Mouse (Mus musculus) adipocyte (in vitro differentiated cells): ENCODE measurements around the gene 1700067K01Rik.

ENCODE experiments used
- DNase-seq: peaks from one replicate; pipeline ENCODE4 v3.0.0-alpha.2; 2016; ENCODE audit warnings: low spot score

The 1700067K01Rik gene

GRCm38 (mm10) chr8:84001281-84002000 lies at the start of gene 1700067K01Rik:
TSS of gene 1700067K01Rik (plus strand) at chr8:84001502.
- DNase-seq, result no peak

- no peak for DNase-seq
Observed at GRCm38 (mm10) chr8:83954749-83955105, 46.6 kb upstream of the 1700067K01Rik start.

GRCm38 (mm10) chr8:83955106-83955957 lies 46.0 kb upstream of the 1700067K01Rik start, which contains the start of the genes Gm10644 and Asf1b:
TSS of gene Gm10644 (minus strand) at chr8:83955205.
TSS of gene Asf1b (plus strand) at chr8:83955507.
- DNase-seq, result peak; percentile 100

- no peak for DNase-seq
Observed at GRCm38 (mm10) chr8:83955958-83956218, 45.4 kb upstream of the 1700067K01Rik start.

DNA sequence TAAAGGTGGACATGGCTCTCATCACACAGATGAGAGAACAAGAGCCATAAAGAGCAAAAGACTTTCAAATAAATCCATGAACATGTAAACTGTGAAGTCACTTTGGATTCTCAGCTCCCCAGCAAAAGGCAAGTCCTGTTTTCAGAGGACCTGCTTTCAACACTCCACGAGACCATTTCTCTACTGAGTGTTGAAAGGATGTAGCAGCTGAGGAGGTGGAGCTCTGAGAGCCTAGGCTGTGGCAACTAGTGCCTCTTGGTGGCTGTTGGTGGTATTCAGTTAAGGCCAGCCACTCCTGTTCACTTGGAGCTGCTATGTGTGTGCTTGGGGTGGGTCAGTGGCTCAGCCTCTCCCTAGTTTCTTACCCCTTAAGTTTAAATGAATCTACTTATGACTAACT lies 44.5 kb upstream of the 1700067K01Rik start:
- peak; percentile 73 for DNase-seq

DNA sequence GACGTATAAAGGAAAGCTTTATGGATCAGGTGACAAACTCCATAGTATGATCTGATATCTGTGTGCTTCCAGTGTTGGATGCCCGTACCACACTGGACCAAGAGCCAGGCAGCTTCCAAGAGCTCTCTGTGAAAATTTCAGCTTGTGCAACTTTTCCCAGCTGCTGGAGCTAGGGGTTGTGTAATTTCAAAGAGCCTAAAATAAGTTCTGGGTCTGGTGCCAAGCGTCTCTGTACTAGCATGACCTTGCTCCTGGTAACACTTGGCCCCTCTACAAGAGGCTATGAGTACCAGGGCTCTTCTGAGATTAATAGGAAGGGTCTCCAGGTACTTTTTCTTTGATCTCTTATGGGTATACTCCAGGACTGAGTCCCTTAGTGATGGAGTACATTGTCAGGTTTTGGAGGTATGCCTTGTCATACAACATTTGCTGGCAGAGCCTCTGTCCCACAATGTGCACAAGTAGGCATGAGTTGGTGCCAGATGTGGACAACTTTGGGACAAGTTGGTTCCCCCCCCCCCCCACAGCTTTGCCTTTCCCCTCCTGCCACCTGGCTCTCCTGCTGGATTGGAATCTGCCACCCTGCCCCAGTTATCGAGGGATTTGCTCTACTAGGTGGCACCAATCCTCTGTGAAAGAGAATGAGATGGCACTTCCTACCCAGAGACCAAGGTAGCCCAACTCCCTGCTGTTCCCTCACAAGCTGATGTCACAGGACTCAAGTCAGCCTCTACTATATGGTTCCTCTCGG lies 37.1 kb upstream of the 1700067K01Rik start:
- peak; percentile 100 for DNase-seq

DNA sequence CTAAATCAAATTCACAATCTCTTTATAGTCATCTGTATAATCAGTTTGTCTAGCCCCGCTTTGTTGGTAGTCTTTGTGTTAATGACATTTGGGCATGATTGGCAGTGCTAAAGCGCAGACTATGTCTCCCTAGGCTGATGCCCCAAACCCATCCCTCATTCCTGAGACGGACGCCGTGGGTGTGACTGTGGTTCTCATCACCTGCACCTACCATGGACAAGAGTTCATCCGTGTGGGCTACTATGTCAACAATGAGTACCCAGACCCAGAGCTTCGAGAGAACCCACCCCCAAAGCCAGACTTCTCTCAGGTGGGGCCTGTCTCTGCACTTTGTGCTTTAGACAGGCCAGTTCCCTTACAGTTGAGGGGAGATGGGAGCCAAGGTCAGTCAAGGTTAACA lies 33.6 kb upstream of the 1700067K01Rik start:
- DNase-seq, result no peak

- DNase-seq, result no peak
Observed at GRCm38 (mm10) chr8:83971121-83971520, 30.2 kb upstream of the 1700067K01Rik start.

GRCm38 (mm10) chr8:83971661-83972060 lies 29.6 kb upstream of the 1700067K01Rik start:
- DNase-seq, result no peak

DNA sequence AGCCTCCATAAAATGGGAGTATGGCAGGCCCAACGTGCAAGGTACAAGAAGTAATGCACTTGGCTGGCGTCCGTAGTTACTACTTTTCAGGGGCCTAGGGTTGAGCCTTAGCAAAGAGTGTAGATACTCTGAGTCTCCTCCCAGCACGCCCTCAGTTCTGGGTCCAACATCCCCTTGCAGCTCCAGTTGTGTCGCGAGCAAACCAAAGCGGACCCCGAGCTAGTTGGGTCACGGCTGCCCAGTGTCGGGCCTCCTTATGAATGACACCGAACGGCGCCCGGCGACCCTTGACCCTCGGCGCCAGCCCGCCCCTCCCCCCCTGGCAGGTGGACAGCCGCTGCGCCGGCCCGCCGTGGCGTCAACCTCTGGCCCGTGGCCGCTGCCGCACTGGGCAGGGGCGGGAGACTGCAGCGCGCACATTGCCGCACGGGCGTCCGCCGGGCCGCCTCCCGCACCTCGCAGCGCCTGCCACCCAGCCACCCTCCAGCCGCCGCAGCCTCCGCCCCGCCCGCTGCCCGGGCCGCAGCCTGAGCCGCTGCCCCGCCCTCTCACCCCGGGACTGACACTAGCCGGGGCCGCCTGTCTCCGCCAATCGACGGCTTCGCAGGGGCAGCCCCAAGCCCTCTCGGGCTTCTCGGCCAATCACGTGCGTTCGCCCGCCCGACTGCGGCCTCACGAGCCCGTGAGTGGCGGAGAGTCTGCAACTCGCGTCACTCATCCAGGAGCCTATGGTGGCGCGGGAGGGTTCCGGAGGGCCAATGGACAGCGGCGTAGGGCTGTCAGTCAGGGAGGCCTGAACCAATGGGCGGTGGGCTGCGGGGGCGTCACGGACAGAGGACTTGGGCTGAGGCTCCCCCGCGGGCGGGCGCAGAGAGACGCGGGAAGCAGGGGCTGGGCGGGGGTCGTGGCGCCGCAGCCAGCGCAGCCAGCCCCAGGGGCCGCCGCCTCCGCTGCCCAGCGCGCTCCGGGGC lies 28.9 kb upstream of the 1700067K01Rik start, which contains the start of gene Prkaca:
Gene Prkaca, plus strand, starts transcription at position 844 of the 971 bp plus-strand sequence.
- DNase-seq, result peak; percentile 99

DNA sequence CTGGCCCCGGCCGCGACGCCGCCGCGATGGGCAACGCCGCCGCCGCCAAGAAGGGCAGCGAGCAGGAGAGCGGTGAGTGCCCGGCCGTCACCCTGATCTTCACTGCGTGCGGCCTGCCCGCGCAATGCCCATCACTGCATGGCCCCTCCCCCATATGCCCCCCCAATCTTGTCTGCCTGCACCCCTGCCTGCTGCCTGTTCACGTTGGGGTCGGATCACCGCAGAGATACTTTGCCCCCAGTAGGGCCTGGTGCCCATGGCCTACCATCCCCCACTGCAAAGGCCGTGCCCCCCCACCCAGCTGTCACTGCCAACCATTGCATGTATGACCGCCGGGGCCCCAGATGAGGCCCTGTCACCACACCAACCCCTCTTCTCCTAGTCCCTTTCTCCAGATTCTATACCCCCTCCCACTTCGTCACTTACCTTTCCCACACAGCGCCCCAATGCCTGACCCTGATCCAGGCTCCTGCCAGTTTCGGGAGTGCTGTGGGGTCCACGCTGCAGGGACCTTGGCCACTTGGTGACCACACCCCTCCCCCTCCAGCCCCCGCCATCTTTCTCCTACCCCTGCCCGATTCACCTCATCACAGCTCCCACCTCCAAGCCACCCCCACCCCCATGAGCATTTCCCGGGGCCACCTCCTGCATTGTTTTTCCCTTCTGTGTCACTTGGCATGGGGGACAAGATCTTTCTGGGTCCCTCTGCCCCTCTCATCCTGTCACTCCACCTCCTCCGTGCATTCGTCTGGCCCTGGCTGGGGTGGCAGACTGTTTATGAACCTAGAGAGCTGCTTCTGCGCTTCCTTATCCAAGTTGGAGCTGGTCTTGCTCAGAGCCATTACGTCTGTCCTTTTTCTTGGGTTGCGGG lies 27.9 kb upstream of the 1700067K01Rik start:
- DNase-seq, result peak; percentile 54

- no peak for DNase-seq
Observed at GRCm38 (mm10) chr8:83974521-83974920, 26.8 kb upstream of the 1700067K01Rik start.

DNA sequence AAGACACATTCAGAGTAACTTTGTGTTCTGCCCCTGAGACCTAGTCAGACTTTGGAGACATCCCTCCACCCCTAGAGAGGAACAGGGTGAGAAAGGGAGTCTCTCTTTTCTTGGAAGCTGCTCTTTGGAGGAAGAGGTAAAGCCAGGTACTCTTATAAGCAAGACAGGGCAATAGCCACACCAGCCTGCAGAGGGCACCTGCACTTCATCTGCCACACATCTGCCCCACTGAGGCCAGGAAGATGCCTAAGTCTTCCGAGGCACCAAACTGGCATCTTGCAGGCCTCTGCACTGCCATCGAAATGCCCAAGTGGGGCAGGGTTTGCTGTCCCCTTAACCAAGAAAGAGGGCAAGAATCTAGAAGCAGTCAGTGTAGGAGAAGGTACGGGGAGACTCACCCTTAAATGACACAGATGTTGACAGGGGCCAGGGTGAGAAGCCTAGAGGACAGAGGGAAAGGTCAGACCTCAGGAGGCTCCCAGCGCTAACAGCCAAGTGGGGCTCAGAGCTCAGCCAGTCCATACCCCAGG lies 25.1 kb upstream of the 1700067K01Rik start:
- no peak for DNase-seq

- no peak for DNase-seq
Observed at GRCm38 (mm10) chr8:83976779-83977350, 24.4 kb upstream of the 1700067K01Rik start.

DNA sequence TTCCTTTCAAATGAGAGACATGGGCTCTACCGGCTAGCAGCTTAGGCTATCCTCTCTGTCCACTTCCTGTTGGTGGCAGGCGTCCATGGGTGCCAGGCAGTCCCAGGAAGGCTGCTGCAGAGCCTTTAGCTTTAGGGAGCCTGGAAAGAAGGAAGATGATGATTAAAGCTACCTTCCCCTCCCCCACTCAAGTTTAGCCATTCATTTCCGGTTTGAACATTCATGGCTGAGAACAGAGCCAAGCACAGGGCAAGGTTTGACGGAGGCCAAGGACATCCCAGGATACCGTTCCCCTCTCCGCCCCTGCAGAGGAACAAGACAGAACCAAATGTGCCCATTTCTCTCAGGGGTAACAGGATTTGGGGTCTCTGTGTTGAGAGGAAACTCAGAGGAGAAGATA lies 23.7 kb upstream of the 1700067K01Rik start:
- no peak for DNase-seq

GRCm38 (mm10) chr8:83978200-83978599 lies 23.1 kb upstream of the 1700067K01Rik start:
- no peak for DNase-seq

- no peak for DNase-seq
Observed at GRCm38 (mm10) chr8:83980250-83980649, 21.1 kb upstream of the 1700067K01Rik start.

- DNase-seq, result no peak
Observed at GRCm38 (mm10) chr8:83980845-83981244, 20.5 kb upstream of the 1700067K01Rik start.

- DNase-seq, result no peak
Observed at GRCm38 (mm10) chr8:83981533-83981932, 19.8 kb upstream of the 1700067K01Rik start.

GRCm38 (mm10) chr8:83982449-83982848 lies 18.9 kb upstream of the 1700067K01Rik start:
- no peak for DNase-seq
